Mouse (Mus musculus): Measurements from ENCODE around the gene Foxe3. TPM values are rescaled to one million over a fixed set of nuclear protein-coding genes. Genes with fewer than 3 reads are reported as not detected.
"Not testable (repeated sequence)": the region's sequence is repeated elsewhere in the genome, so short reads cannot be mapped to it uniquely, and the experiment has no call there.

The Foxe3 gene
- polyA plus RNA-seq (2015; fragmentation: Nextera tagmentation; extraction: Ambion mirVana) = not detected in 2 replicates

DNA sequence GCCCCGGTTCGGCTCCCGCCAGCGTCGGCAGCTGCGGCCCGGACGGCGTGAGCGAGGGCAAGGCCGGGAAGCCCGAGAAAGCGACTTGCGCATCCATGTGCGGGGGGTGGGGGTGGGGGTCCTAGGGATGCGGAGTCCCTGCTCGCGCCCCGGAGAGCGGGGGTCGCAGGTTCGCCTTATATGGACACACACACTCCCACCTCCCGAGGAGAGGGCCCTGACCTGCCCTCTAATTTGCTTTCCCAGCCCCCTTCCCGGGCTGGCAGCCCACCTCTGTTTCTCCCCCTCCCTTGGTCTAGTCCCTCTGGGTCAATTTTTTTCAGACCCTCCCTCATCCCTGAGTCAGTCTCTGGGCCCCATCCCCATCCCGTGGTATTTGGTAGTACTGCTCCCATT lies at the start of gene Foxe3:
Gene Foxe3 (minus strand): TSS at position 97 of the 396 bp plus-strand sequence.
- H3K36me3 ChIP-seq = no peaks in the 10 kb centered on the region
- peak within 1 kb of the TSS; percentile 40 for H3K4me3 ChIP-seq (replicated peaks)
- H3K4me2 ChIP-seq = peak within 1 kb of the TSS; percentile 64
- ATAC-seq (ENCODE audit: low FRiP score) = no peak
- peaks cover 86% of the 10 kb centered on the region for H3K27me3 ChIP-seq (replicated peaks)
- H3K27ac ChIP-seq (replicated peaks) = no peak within 1 kb of the TSS
- 2% methylated on average over 25 of the region's 25 CpGs for WGBS
- peaks cover 14% of the 10 kb centered on the region for H3K4me1 ChIP-seq
- H3K9ac ChIP-seq (replicated peaks) = no peak within 1 kb of the TSS
- no peaks in the 10 kb centered on the region for H3K9me3 ChIP-seq (replicated peaks)

- H3K27me3 ChIP-seq (replicated peaks) = no peaks in the 10 kb centered on the region
- H3K9me3 ChIP-seq (replicated peaks) = no peaks in the 10 kb centered on the region
- H3K4me2 ChIP-seq = no peak overlapping the region
- H3K9ac ChIP-seq (replicated peaks) = no peak overlapping the region
- peaks cover 6% of the 10 kb centered on the region for H3K36me3 ChIP-seq
- 98% methylated on average over 1 of the region's 1 CpGs for WGBS
- H3K27ac ChIP-seq (replicated peaks) = no peak overlapping the region
- H3K4me1 ChIP-seq = no peaks in the 10 kb centered on the region
- no peak overlapping the region for H3K4me3 ChIP-seq (replicated peaks)
- ATAC-seq (ENCODE audit: low FRiP score) = no peak
These were observed 47.5 kb upstream of the Foxe3 start for GRCm38 (mm10) chr4:114973229-114973740.

GRCm38 (mm10) chr4:114970736-114971135 lies 44.9 kb upstream of the Foxe3 start:
- H3K9ac ChIP-seq (replicated peaks) = no peak overlapping the region
- no peak overlapping the region for H3K4me3 ChIP-seq (replicated peaks)
- H3K27ac ChIP-seq (replicated peaks) = no peak overlapping the region
- no peaks in the 10 kb centered on the region for H3K9me3 ChIP-seq (replicated peaks)
- no peaks in the 10 kb centered on the region for H3K4me1 ChIP-seq
- peaks cover 28% of the 10 kb centered on the region for H3K36me3 ChIP-seq
- H3K27me3 ChIP-seq (replicated peaks) = no peaks in the 10 kb centered on the region
- no peak for ATAC-seq (ENCODE audit: low FRiP score)
- 93% methylated on average over 5 of the region's 5 CpGs for WGBS
- H3K4me2 ChIP-seq = no peak overlapping the region

DNA sequence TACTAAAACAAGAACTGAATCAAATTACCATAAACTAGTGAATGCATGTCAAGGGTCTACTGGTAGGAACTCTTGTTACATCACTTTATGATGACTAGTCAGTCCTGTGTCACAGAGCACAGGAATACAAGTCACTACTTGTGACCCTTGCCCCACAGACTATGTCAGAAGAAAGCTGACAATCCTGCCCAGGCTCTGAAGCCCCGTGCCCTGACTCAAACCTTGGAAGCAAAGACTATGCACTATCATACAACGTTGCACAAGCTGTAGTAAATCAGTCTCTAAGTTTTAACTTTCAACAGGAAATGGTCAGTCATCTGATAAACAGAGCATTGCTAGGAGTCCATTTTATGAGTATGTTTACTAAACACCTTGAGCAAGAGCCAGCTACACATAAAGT lies 35.1 kb upstream of the Foxe3 start:
- not testable (repeated sequence) for H3K27ac ChIP-seq (replicated peaks); H3K4me3 ChIP-seq (replicated peaks); H3K4me1 ChIP-seq; H3K9ac ChIP-seq (replicated peaks); ATAC-seq (ENCODE audit: low FRiP score); H3K9me3 ChIP-seq (replicated peaks); H3K4me2 ChIP-seq; H3K27me3 ChIP-seq (replicated peaks)
- peaks cover 32% of the 10 kb centered on the region for H3K36me3 ChIP-seq
- WGBS = 90% methylated on average over 2 of the region's 2 CpGs

DNA sequence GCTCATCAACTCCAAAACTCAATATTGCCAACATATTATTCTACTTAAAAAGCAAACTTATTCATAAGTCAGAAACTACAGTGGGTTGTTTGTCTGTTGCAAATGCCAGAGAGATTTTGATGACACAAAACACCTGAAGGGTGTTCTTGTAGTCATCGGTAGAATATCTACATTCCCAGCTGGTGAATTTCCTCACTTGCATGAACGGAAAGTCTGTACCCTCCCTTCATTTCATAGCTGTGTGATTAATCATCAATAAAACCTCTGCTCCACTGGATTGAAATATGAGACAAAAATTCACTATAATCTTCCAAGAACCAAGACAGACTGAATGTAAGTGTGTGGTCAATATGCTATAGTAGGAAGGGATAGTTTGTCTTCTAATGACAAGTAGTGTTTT lies 33.7 kb upstream of the Foxe3 start:
- ATAC-seq (ENCODE audit: low FRiP score) = no peak
- WGBS = 96% methylated on average over 2 of the region's 2 CpGs
- Histone ChIP-seq H3K9ac (replicated peaks) (no peak overlapping the region), H3K4me1 (no peaks in the 10 kb centered on the region), H3K27me3 (replicated peaks) (no peaks in the 10 kb centered on the region), H3K36me3 (peaks cover 18% of the 10 kb centered on the region), H3K9me3 (replicated peaks) (no peaks in the 10 kb centered on the region), H3K4me3 (replicated peaks) (no peak overlapping the region), H3K27ac (replicated peaks) (no peak overlapping the region), H3K4me2 (no peak overlapping the region)

DNA sequence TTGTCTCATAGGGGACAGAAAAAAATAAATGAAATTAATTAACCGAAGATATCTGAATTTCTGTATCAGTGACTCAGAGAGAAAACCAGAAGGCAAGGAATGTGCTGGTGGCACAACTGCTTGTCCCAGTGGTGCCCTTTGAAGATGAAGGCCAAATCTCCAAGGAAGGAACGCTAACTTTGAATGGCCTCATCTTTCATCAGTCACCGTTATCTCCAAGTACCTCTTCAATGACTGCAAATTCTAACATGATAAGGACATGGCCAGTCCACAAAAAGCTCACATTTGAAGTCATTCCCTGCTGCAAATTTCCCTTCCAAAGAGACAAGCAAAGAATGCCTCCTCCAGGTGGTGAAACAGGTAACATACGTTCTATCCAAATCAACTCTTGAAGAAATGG lies 33.0 kb upstream of the Foxe3 start:
- ATAC-seq (ENCODE audit: low FRiP score) = no peak
- 95% methylated on average over 4 of the region's 4 CpGs for WGBS
- no peak overlapping the region for H3K4me2 ChIP-seq

GRCm38 (mm10) chr4:114958231-114958630 lies 32.4 kb upstream of the Foxe3 start:
- no peaks in the 10 kb centered on the region for H3K27me3 ChIP-seq (replicated peaks)
- WGBS = 82% methylated on average over 2 of the region's 2 CpGs

More for the DNA sequence above, 33.0 kb upstream of the Foxe3 start:
- peaks cover 16% of the 10 kb centered on the region for H3K36me3 ChIP-seq
- H3K9ac ChIP-seq (replicated peaks) = no peak overlapping the region
- H3K27ac ChIP-seq (replicated peaks) = no peak overlapping the region
- H3K27me3 ChIP-seq (replicated peaks) = no peaks in the 10 kb centered on the region
- no peaks in the 10 kb centered on the region for H3K4me1 ChIP-seq
- H3K9me3 ChIP-seq (replicated peaks) = no peaks in the 10 kb centered on the region
- H3K4me3 ChIP-seq (replicated peaks) = no peak overlapping the region

DNA sequence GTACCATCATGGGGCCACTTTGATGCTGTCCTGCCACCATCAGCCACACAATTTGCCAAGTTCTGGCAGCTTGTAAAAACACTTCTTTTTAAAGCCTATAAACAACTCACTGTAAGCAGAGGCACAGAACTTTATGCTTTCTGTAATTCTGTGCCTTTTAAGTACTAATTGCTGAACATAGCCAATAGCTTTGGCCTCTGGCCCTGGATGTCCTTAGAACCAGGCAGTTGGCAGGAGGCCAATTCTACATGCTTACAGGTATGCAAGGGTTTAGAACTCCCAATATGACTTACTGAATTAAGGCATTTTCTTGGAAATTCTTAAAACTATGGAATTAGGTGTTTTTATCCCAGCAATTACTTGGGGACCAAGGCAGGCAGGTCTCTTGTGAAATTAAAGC lies 31.6 kb upstream of the Foxe3 start:
- Histone ChIP-seq H3K4me2 (no peak overlapping the region), H3K27ac (replicated peaks) (no peak overlapping the region), H3K4me3 (replicated peaks) (no peak overlapping the region), H3K36me3 (peaks cover 9% of the 10 kb centered on the region), H3K9ac (replicated peaks) (no peak overlapping the region), H3K27me3 (replicated peaks) (no peaks in the 10 kb centered on the region), H3K4me1 (no peaks in the 10 kb centered on the region), H3K9me3 (replicated peaks) (no peaks in the 10 kb centered on the region)
- no peak for ATAC-seq (ENCODE audit: low FRiP score)

More at GRCm38 (mm10) chr4:114958231-114958630, 32.4 kb upstream of the Foxe3 start:
- no peak for ATAC-seq (ENCODE audit: low FRiP score)
- Histone ChIP-seq H3K36me3 (peaks cover 16% of the 10 kb centered on the region), H3K9ac (replicated peaks) (no peak overlapping the region), H3K4me2 (no peak overlapping the region), H3K4me1 (no peaks in the 10 kb centered on the region), H3K9me3 (replicated peaks) (no peaks in the 10 kb centered on the region), H3K4me3 (replicated peaks) (no peak overlapping the region), H3K27ac (replicated peaks) (no peak overlapping the region)

DNA sequence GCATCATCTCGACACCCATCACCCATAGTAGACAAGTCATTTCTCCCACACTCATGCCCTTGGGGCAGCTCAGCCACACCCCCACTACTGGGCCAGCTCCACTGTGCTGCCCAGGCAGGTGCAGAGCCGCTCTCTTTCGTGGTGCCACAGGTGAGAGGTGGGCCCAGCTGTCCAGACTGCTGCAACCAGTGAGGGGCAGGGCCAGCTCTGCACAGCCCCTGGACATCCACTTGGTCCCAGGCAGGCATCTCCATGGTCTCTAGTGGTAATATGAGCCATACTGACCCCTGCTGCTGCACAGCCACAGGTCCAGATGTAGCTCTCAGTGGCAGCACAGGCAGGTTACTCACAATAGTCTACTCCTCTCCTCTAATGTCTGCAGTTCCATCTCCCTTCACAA lies 27.4 kb upstream of the Foxe3 start:
- Histone ChIP-seq H3K4me2 (no peak overlapping the region), H3K4me1 (no peaks in the 10 kb centered on the region), H3K36me3 (peaks cover 3% of the 10 kb centered on the region; the same call in 1 of the 2 replicates), H3K4me3 (replicated peaks) (no peak overlapping the region), H3K9me3 (replicated peaks) (no peaks in the 10 kb centered on the region), H3K27ac (replicated peaks) (no peak overlapping the region), H3K9ac (replicated peaks) (no peak overlapping the region), H3K27me3 (replicated peaks) (peaks cover 4% of the 10 kb centered on the region)
- no peak for ATAC-seq (ENCODE audit: low FRiP score)
- 85% methylated on average over 3 of the region's 3 CpGs for WGBS

- H3K4me3 ChIP-seq (replicated peaks) = no peak overlapping the region
- no peaks in the 10 kb centered on the region for H3K9me3 ChIP-seq (replicated peaks)
- no peak for ATAC-seq (ENCODE audit: low FRiP score)
- H3K36me3 ChIP-seq = no peaks in the 10 kb centered on the region
- no peak overlapping the region for H3K9ac ChIP-seq (replicated peaks)
- H3K27ac ChIP-seq (replicated peaks) = no peak overlapping the region
- H3K4me1 ChIP-seq = no peaks in the 10 kb centered on the region
- no peak overlapping the region for H3K4me2 ChIP-seq
- 71% methylated on average over 7 of the region's 7 CpGs for WGBS
- H3K27me3 ChIP-seq (replicated peaks) = peaks cover 37% of the 10 kb centered on the region
These were observed 22.2 kb upstream of the Foxe3 start for GRCm38 (mm10) chr4:114947852-114948481.

DNA sequence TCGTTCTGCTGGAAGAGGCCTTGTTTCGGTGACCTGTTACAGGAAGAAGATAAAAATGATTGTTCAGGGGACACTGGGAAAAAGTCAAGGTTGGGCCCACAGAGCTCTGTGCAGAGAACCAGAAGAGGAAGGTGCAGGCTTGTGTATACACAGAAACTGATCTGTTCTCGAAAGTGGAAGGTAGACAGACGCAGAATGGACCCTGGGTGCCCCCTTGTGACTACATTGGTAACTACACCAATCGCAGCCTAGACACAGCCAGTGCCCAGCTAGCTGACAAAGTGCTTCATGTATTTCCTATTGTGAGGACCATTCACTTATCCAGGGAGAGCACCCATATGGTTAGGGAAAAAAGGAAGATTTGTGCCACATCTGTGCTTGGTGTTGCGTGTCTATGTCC lies 21.6 kb upstream of the Foxe3 start:
- H3K27ac ChIP-seq (replicated peaks) = no peak overlapping the region
- H3K4me1 ChIP-seq = peaks cover 4% of the 10 kb centered on the region; the same call in 1 of the 2 replicates
- H3K36me3 ChIP-seq = no peaks in the 10 kb centered on the region
- no peak overlapping the region for H3K4me3 ChIP-seq (replicated peaks)
- 34% methylated on average over 6 of the region's 6 CpGs for WGBS
- H3K9me3 ChIP-seq (replicated peaks) = no peaks in the 10 kb centered on the region
- H3K9ac ChIP-seq (replicated peaks) = no peak overlapping the region
- H3K27me3 ChIP-seq (replicated peaks) = peaks cover 37% of the 10 kb centered on the region
- H3K4me2 ChIP-seq = no peak overlapping the region
- peak; percentile 91 for ATAC-seq (ENCODE audit: low FRiP score)

GRCm38 (mm10) chr4:114946416-114946815 lies 20.6 kb upstream of the Foxe3 start:
- no peak for ATAC-seq (ENCODE audit: low FRiP score)
- H3K27me3 ChIP-seq (replicated peaks) = peaks cover 37% of the 10 kb centered on the region
- H3K4me2 ChIP-seq = no peak overlapping the region
- H3K9ac ChIP-seq (replicated peaks) = no peak overlapping the region
- H3K27ac ChIP-seq (replicated peaks) = no peak overlapping the region
- 87% methylated on average over 4 of the region's 4 CpGs for WGBS
- H3K4me3 ChIP-seq (replicated peaks) = no peak overlapping the region
- no peaks in the 10 kb centered on the region for H3K36me3 ChIP-seq
- H3K4me1 ChIP-seq = peaks cover 9% of the 10 kb centered on the region; the same call in 1 of the 2 replicates
- no peaks in the 10 kb centered on the region for H3K9me3 ChIP-seq (replicated peaks)
